Comparison of ENCODE assay signal across 8 mouse cellular contexts in the genomic region with DNA sequence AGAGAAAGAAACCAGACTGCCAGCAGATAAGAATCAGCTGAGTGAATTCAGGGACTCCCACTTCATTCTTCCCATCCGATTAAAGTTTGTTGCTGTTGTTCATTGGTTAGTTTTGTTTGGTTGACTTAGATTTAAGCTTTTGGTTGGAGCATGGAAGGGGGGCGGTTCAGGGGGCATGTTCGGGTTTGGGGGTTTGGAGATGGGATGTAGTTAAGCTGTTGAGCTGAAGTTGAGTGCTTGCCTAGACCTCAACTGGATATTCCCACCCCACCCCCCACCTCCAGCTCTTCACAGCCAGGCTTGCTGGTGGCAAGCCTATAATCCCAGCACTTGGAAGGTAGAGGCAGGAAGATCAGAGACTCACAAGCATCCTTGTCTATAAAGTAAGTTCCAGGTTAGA. TPM values are rescaled to one million over a fixed set of nuclear protein-coding genes. Genes with fewer than 3 reads are reported as not detected.
DNase-seq lines count a peak whose midpoint lies in the region; ATAC-seq and TF ChIP-seq lines count a peak whose summit lies in the region.

TSS of gene Galnt17 (minus strand) at position 101 of the 400 bp plus-strand sequence.

- WGBS in heart, embryonic 15.5 days, result 55% methylated on average over 3 of the region's 3 CpGs
- WGBS in embryonic facial prominence, embryonic 10.5 days, result 53% methylated on average over 3 of the region's 3 CpGs
- WGBS in hindbrain, embryonic 16.5 days, result 58% methylated on average over 3 of the region's 3 CpGs
- WGBS in liver, postnatal 0 days (ENCODE audit: insufficient replicate concordance), result 43% methylated on average over 3 of the region's 3 CpGs

- no peak for TF ChIP-seq CTCF in liver, postnatal 0 days (IDR thresholded peaks at IDR 0.05; ENCODE audit: low read depth)

- peak within 1 kb of the TSS; percentile 55 for H3K4me3 ChIP-seq in heart, embryonic 15.5 days
- peak within 1 kb of the TSS; percentile 82 for H3K4me3 ChIP-seq in embryonic facial prominence, embryonic 10.5 days
- H3K4me3 ChIP-seq in hindbrain, embryonic 16.5 days (ENCODE audit: low read length), result peak within 1 kb of the TSS; percentile 78
- 0 out of 2 replicates have a peak within 1 kb of the TSS, but pooled peaks have one; percentile 17 for H3K4me3 ChIP-seq in liver, postnatal 0 days (ENCODE audit: low read depth, low read length)

- no peak for DNase-seq in heart, postnatal 25 days (ENCODE audit: low spot score)
- DNase-seq in embryonic facial prominence, embryonic 10.5 days (ENCODE audit: low spot score), result peak; percentile 13
- no peak for DNase-seq in liver, postnatal 0 days
- no peak for DNase-seq in urinary bladder, postnatal 10 days (ENCODE audit: low spot score)
- DNase-seq in thymus, postnatal 14 days, result no peak
- DNase-seq in cerebellum, postnatal 4 days (ENCODE audit: low spot score in 2 of 2), result no peak

- intact Hi-C loops in heart, postnatal 25 days (cut with DNase I), result loop anchor here (5.0 to 10.0 kb wide), 2 partner anchors 116 to 151 kb away; no protein-coding TSS in a partner anchor

- no peak for TF ChIP-seq EP300 in liver, postnatal 0 days (IDR thresholded peaks at IDR 0.05; ENCODE audit: low read depth)

- peaks cover 23% of the 10 kb centered on the region for H3K27me3 ChIP-seq in heart, embryonic 15.5 days
- peaks cover 47% of the 10 kb centered on the region for H3K27me3 ChIP-seq in embryonic facial prominence, embryonic 10.5 days (replicated peaks; ENCODE audit: low read depth, poor library complexity, severe bottlenecking)
- no peaks in the 10 kb centered on the region for H3K27me3 ChIP-seq in hindbrain, embryonic 16.5 days (replicated peaks; ENCODE audit: control insufficient read depth, insufficient read depth, low read length)
- peaks cover 29% of the 10 kb centered on the region for H3K27me3 ChIP-seq in liver, postnatal 0 days (ENCODE audit: insufficient read depth, low read length)

- peak within 1 kb of the TSS; percentile 87 for H3K4me2 ChIP-seq in heart, embryonic 15.5 days
- H3K4me2 ChIP-seq in hindbrain, embryonic 16.5 days (ENCODE audit: low read length), result peak within 1 kb of the TSS; percentile 84
- peak within 1 kb of the TSS; percentile 49 for H3K4me2 ChIP-seq in liver, postnatal 0 days (ENCODE audit: low read depth, low read length)

- H3K36me3 ChIP-seq in heart, embryonic 15.5 days, result no peaks in the 10 kb centered on the region
- no peaks in the 10 kb centered on the region for H3K36me3 ChIP-seq in embryonic facial prominence, embryonic 10.5 days (replicated peaks)
- H3K36me3 ChIP-seq in hindbrain, embryonic 16.5 days (ENCODE audit: control insufficient read depth, insufficient read depth, low read length), result no peaks in the 10 kb centered on the region
- no peaks in the 10 kb centered on the region for H3K36me3 ChIP-seq in liver, postnatal 0 days (replicated peaks; ENCODE audit: insufficient read depth, low read length)

- H3K9ac ChIP-seq in heart, embryonic 15.5 days, result peak within 1 kb of the TSS; percentile 48
- peak within 1 kb of the TSS; percentile 77 for H3K9ac ChIP-seq in hindbrain, embryonic 16.5 days (ENCODE audit: low read depth, low read length)
- H3K9ac ChIP-seq in liver, postnatal 0 days (replicated peaks), result no peak within 1 kb of the TSS

- ATAC-seq in heart, embryonic 15.5 days (replicated peaks; ENCODE audit: insufficient number of reproducible peaks, insufficient read depth, low FRiP score, low read depth), result no peak
- ATAC-seq in hindbrain, embryonic 16.5 days, result no peak
- no peak for ATAC-seq in liver, postnatal 0 days

- peak within 1 kb of the TSS; percentile 63 for H3K27ac ChIP-seq in heart, embryonic 15.5 days
- H3K27ac ChIP-seq in embryonic facial prominence, embryonic 10.5 days (replicated peaks), result peak within 1 kb of the TSS; percentile 82
- H3K27ac ChIP-seq in hindbrain, embryonic 16.5 days (ENCODE audit: low read depth, low read length), result peak within 1 kb of the TSS; percentile 87
- no peak within 1 kb of the TSS for H3K27ac ChIP-seq in liver, postnatal 0 days (ENCODE audit: low read depth)

- H3K9me3 ChIP-seq in heart, embryonic 15.5 days (replicated peaks), result no peaks in the 10 kb centered on the region
- no peaks in the 10 kb centered on the region for H3K9me3 ChIP-seq in embryonic facial prominence, embryonic 10.5 days
- H3K9me3 ChIP-seq in hindbrain, embryonic 16.5 days (ENCODE audit: control insufficient read depth, low read length), result no peaks in the 10 kb centered on the region
- no peaks in the 10 kb centered on the region for H3K9me3 ChIP-seq in liver, postnatal 0 days (ENCODE audit: low read length)

- H3K4me1 ChIP-seq in heart, embryonic 15.5 days (replicated peaks), result peaks cover 8% of the 10 kb centered on the region
- H3K4me1 ChIP-seq in embryonic facial prominence, embryonic 10.5 days, result peaks cover 27% of the 10 kb centered on the region
- peaks cover 16% of the 10 kb centered on the region for H3K4me1 ChIP-seq in hindbrain, embryonic 16.5 days (ENCODE audit: control insufficient read depth, insufficient read depth, low read depth, low read length)
- H3K4me1 ChIP-seq in liver, postnatal 0 days (ENCODE audit: insufficient read depth), result no peaks in the 10 kb centered on the region

RNA-seq across cellular contexts. Expression of gene Galnt17, which starts in this region (rescaled TPM):
- 1.1 and 1.5 TPM in 2 replicates for polyA plus RNA-seq in heart, embryonic 15.5 days (2015; fragmentation: Nextera tagmentation; extraction: Ambion mirVana)
- total RNA-seq in heart, postnatal 25 days (2021), result 1 to 10 TPM; 3.4 to 3.6 TPM
- 0.85 and 1.7 TPM in 2 replicates for polyA plus RNA-seq in embryonic facial prominence, embryonic 10.5 days (2016; fragmentation: Nextera tagmentation; extraction: Ambion mirVana)
- 5.9 and 8.1 TPM in 2 replicates for polyA plus RNA-seq in hindbrain, embryonic 16.5 days (2015; fragmentation: Nextera tagmentation; extraction: Ambion mirVana)
- polyA plus RNA-seq in liver, postnatal 0 days (2015; fragmentation: Nextera tagmentation; extraction: Ambion mirVana), result not detected in 2 replicates

Comparison
In these comparisons a context has a peak if more than half of its experiments do, and no peak if none do; other contexts are left out.
1. H3K4me3 ChIP-seq: peak in every context shown above with its lines; median percentile 82 in embryonic facial prominence, embryonic 10.5 days; 78 in hindbrain, embryonic 16.5 days; 55 in heart, embryonic 15.5 days; 17 in liver, postnatal 0 days.